Mouse (Mus musculus) myocyte (in vitro differentiated cells): ENCODE data around the gene Dazap1. TPM values are rescaled to one million over a fixed set of nuclear protein-coding genes. Genes with fewer than 3 reads are reported as not detected.

Source experiments
- H3K27me3 ChIP-seq: one replicate; pipeline ENCODE4 v1.6.1; 2011; ENCODE audit not compliant: control insufficient read depth, insufficient read depth, insufficient read length
- H3K36me3 ChIP-seq: one replicate; pipeline ENCODE4 v1.6.1; 2011; ENCODE audit not compliant: control insufficient read depth, insufficient read depth
- H3K4me2 ChIP-seq: one replicate; pipeline ENCODE4 v1.6.1; 2011; ENCODE audit warnings: low read depth, control low read depth
- H3K4me3 ChIP-seq: one replicate; pipeline ENCODE4 v1.5.1; 2011; ENCODE audit warnings: mild to moderate bottlenecking, control low read depth, moderate library complexity
- H3K79me2 ChIP-seq: one replicate; pipeline ENCODE4 v1.6.1; 2011; ENCODE audit not compliant: control insufficient read depth, insufficient read depth
- H3ac ChIP-seq: one replicate; pipeline ENCODE4 v1.6.1; 2011; ENCODE audit not compliant: control insufficient read depth, insufficient read length
- CEBPB ChIP-seq: IDR thresholded peaks from 2 replicates; pipeline ENCODE4 v1.6.1; 2011; ENCODE audit warnings: mild to moderate bottlenecking, moderate library complexity; ENCODE audit not compliant: poor library complexity, insufficient read depth, severe bottlenecking
- E2F4 ChIP-seq: IDR thresholded peaks from one replicate; pipeline ENCODE4 v1.6.1; 2011; ENCODE audit warnings: mild to moderate bottlenecking, control low read depth, moderate library complexity; ENCODE audit not compliant: insufficient read depth
- MAX ChIP-seq: IDR thresholded peaks from one replicate; pipeline ENCODE4 v1.6.1; 2011; ENCODE audit warnings: low read depth, mild to moderate bottlenecking, control low read depth
- MYOD1 ChIP-seq, 3 experiments: IDR thresholded peaks; one replicate each; pipeline ENCODE4 v1.6.1; 2011; ENCODE audit warnings: control low read depth in 2 of 3, low read depth in 2 of 3, mild to moderate bottlenecking in 2 of 3, moderate library complexity in 1 of 3; ENCODE audit not compliant: insufficient read length in 2 of 3, control insufficient read depth in 1 of 3
- MYOG ChIP-seq, 3 experiments: IDR thresholded peaks; one replicate each; pipeline ENCODE4 v1.6.1; 2011; ENCODE audit warnings: control low read depth in 2 of 3, low read depth in 2 of 3, mild to moderate bottlenecking in 2 of 3; ENCODE audit not compliant: insufficient read length in 2 of 3, control insufficient read depth in 1 of 3, insufficient read depth in 1 of 3
- POLR2A ChIP-seq: IDR thresholded peaks from one replicate; pipeline ENCODE4 v1.6.1; 2011; ENCODE audit warnings: low read depth, mild to moderate bottlenecking, control low read depth, moderate library complexity; ENCODE audit not compliant: insufficient read length
- POLR2AphosphoS2 ChIP-seq: IDR thresholded peaks from one replicate; pipeline ENCODE4 v1.6.1; 2011; ENCODE audit warnings: low read depth, control low read depth; ENCODE audit not compliant: insufficient read length
- REST ChIP-seq: IDR thresholded peaks from one replicate; pipeline ENCODE4 v1.6.1; 2011; ENCODE audit warnings: mild to moderate bottlenecking, control low read depth, moderate library complexity; ENCODE audit not compliant: insufficient read depth, insufficient read length
- SRF ChIP-seq: IDR thresholded peaks from one replicate; pipeline ENCODE4 v1.6.1; 2011; ENCODE audit warnings: low read depth; ENCODE audit not compliant: control insufficient read depth, insufficient read length
- TCF12 ChIP-seq: IDR thresholded peaks from one replicate; pipeline ENCODE4 v1.6.1; 2011; ENCODE audit warnings: mild to moderate bottlenecking, control low read depth; ENCODE audit not compliant: poor library complexity, insufficient read depth, severe bottlenecking
- TCF3 ChIP-seq: IDR thresholded peaks from one replicate; pipeline ENCODE4 v1.6.1; 2011; ENCODE audit warnings: low read depth, control low read depth; ENCODE audit not compliant: insufficient read length
- USF1 ChIP-seq: IDR thresholded peaks from one replicate; pipeline ENCODE4 v1.6.1; 2011; ENCODE audit warnings: low read depth, mild to moderate bottlenecking, control low read depth, moderate library complexity
- polyA plus RNA-seq: library from polyadenylated mRNA; unstranded; fragments of >200 nt; fragmentation: generic; extraction: Trizol; gene quantifications from one replicate; pipeline ENCODE4 v1.2.1, GENCODE M21; 2012; ENCODE audit warnings: missing spikeins

The Dazap1 gene
- polyA plus RNA-seq, 1 experiment: 123 TPM

GRCm38 (mm10) chr10:80262169-80262568, 883 bp downstream of the Dazap1 start:
- no peaks in the 10 kb centered on the region for H3K36me3 ChIP-seq
- H3K4me3 ChIP-seq: peak overlapping the region; percentile 50
- H3K79me2 ChIP-seq: peaks cover 42% of the 10 kb centered on the region
- no peaks in the 10 kb centered on the region for H3K27me3 ChIP-seq
- TF ChIP-seq MAX (no peak), REST (no peak), POLR2AphosphoS2 (no peak), TCF12 (no peak), USF1 (no peak), POLR2A (no peak), TCF3 (no peak), E2F4 (no peak), CEBPB (no peak), SRF (no peak), MYOD1 (IDR thresholded peaks at IDR 0.05; ENCODE audit: control insufficient read depth in 1 of 3, insufficient read length in 2 of 3, low read depth in 2 of 3) (no peak), MYOG (IDR thresholded peaks at IDR 0.05; ENCODE audit: control insufficient read depth in 1 of 3, insufficient read depth in 1 of 3, insufficient read length in 2 of 3, low read depth in 2 of 3) (no peak)
- peak overlapping the region; percentile 92 for H3K4me2 ChIP-seq
- H3ac ChIP-seq: no peak overlapping the region

- peak overlapping the region; percentile 92 for H3K4me2 ChIP-seq
- H3K36me3 ChIP-seq: no peaks in the 10 kb centered on the region
- H3K27me3 ChIP-seq: no peaks in the 10 kb centered on the region
- peaks cover 49% of the 10 kb centered on the region for H3K79me2 ChIP-seq
- H3ac ChIP-seq: no peak overlapping the region
- H3K4me3 ChIP-seq: no peak overlapping the region
- TF ChIP-seq POLR2AphosphoS2 (no peak), TCF3 (no peak), E2F4 (no peak), USF1 (no peak), POLR2A (no peak), REST (no peak), SRF (no peak), MAX (no peak), MYOG (IDR thresholded peaks at IDR 0.05; ENCODE audit: control insufficient read depth in 1 of 3, insufficient read depth in 1 of 3, insufficient read length in 2 of 3, low read depth in 2 of 3) (no peak), TCF12 (no peak), CEBPB (no peak), MYOD1 (IDR thresholded peaks at IDR 0.05; ENCODE audit: control insufficient read depth in 1 of 3, insufficient read length in 2 of 3, low read depth in 2 of 3) (no peak)
These were observed 1.6 kb downstream of the Dazap1 start for GRCm38 (mm10) chr10:80262776-80263365.

GRCm38 (mm10) chr10:80264341-80265148, 3.3 kb downstream of the Dazap1 start:
- peak overlapping the region; percentile 97 for H3K4me2 ChIP-seq
- H3K36me3 ChIP-seq: no peaks in the 10 kb centered on the region
- H3ac ChIP-seq: peak overlapping the region; percentile 42
- H3K79me2 ChIP-seq: peaks cover 60% of the 10 kb centered on the region
- H3K27me3 ChIP-seq: no peaks in the 10 kb centered on the region
- peak; percentile 91 for TF ChIP-seq POLR2AphosphoS2
- no peak for TF ChIP-seq REST
- TF ChIP-seq CEBPB: no peak
- peak; percentile 48 for TF ChIP-seq MAX
- no peak for TF ChIP-seq E2F4
- TF ChIP-seq MYOG (IDR thresholded peaks at IDR 0.05; ENCODE audit: control insufficient read depth in 1 of 3, insufficient read depth in 1 of 3, insufficient read length in 2 of 3, low read depth in 2 of 3): peak in 1 of 3 experiments; percentile 7
- peak in 1 of 3 experiments; percentile 1 for TF ChIP-seq MYOD1 (IDR thresholded peaks at IDR 0.05; ENCODE audit: control insufficient read depth in 1 of 3, insufficient read length in 2 of 3, low read depth in 2 of 3)
- no peak for TF ChIP-seq TCF3
- peak; percentile 92 for TF ChIP-seq POLR2A
- peak; percentile 73 for TF ChIP-seq USF1
- H3K4me3 ChIP-seq: peak overlapping the region; percentile 85

GRCm38 (mm10) chr10:80265149-80265486, 3.8 kb downstream of the Dazap1 start:
- Histone ChIP-seq H3K79me2 (peaks cover 66% of the 10 kb centered on the region), H3K4me3 (peak overlapping the region; percentile 85), H3K4me2 (peak overlapping the region; percentile 92), H3K27me3 (no peaks in the 10 kb centered on the region), H3K36me3 (no peaks in the 10 kb centered on the region), H3ac (peak overlapping the region; percentile 42)
- no peak for TF ChIP-seq REST
- TF ChIP-seq MAX: no peak
- no peak for TF ChIP-seq SRF
- TF ChIP-seq USF1: no peak
- TF ChIP-seq MYOD1 (IDR thresholded peaks at IDR 0.05; ENCODE audit: control insufficient read depth in 1 of 3, insufficient read length in 2 of 3, low read depth in 2 of 3): no peak
- no peak for TF ChIP-seq POLR2AphosphoS2
- TF ChIP-seq TCF3: no peak
- no peak for TF ChIP-seq TCF12
- no peak for TF ChIP-seq E2F4
- no peak for TF ChIP-seq MYOG (IDR thresholded peaks at IDR 0.05; ENCODE audit: control insufficient read depth in 1 of 3, insufficient read depth in 1 of 3, insufficient read length in 2 of 3, low read depth in 2 of 3)
- TF ChIP-seq POLR2A: no peak
- no peak for TF ChIP-seq CEBPB
